Mouse (Mus musculus): ENCODE results near the gene Brf1. TPM values are rescaled to one million over a fixed set of nuclear protein-coding genes. Genes with fewer than 3 reads are reported as not detected.

Gene Brf1
- polyA plus RNA-seq, 1 experiment from 2014 or later = 76.2 TPM

DNA sequence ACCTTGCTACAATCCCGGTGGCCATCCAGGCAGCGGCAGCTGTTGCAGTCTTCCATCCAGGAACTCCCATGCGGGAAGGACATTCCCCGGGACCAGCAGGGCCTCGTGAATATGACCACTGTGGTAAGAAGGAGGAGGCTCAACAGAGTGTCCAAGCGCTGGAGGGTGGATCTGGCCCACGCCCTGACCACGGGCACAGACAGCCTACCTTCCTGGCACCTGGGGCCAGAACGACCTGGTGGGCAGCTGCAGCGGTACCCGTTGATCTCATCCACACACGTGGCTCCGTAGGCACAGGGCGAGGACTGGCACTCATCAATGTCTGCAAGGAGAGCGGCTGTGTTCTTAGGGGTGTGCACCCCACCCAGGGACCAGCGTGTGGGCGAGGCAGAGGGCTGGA, 88.8 kb downstream of the Brf1 start:
- WGBS = 93% methylated on average over 17 of the region's 17 CpGs
- no peak for ATAC-seq (ENCODE audit: low FRiP score, low read depth)
- H3K9me3 ChIP-seq = no peaks in the 10 kb centered on the region; the same call in 1 of the 2 replicates
- peaks cover 47% of the 10 kb centered on the region for H3K36me3 ChIP-seq
- H3K4me3 ChIP-seq = no peak overlapping the region
- no peak overlapping the region for H3K4me2 ChIP-seq (replicated peaks)
- no peak overlapping the region for H3K27ac ChIP-seq (replicated peaks)
- no peaks in the 10 kb centered on the region for H3K27me3 ChIP-seq
- peaks cover 3% of the 10 kb centered on the region; the same call in 1 of the 2 replicates for H3K4me1 ChIP-seq
- H3K9ac ChIP-seq (replicated peaks) = no peak overlapping the region

Small RNA genes lying within 50 kb of the gene (microRNA-seq; reads per million reads assigned to microRNA genes)
- gene Mir6941 = not detected

Other genes starting within 250 kb of the Brf1 start
- 4.7 and 6.7 TPM in 2 replicates for gene Pld4, start 240.0 kb downstream of the Brf1 start, polyA plus RNA-seq (2016; fragmentation: Nextera tagmentation; extraction: Ambion mirVana)
- gene Ahnak2, start 198.0 kb downstream of the Brf1 start, polyA plus RNA-seq (2016; fragmentation: Nextera tagmentation; extraction: Ambion mirVana) = 0.25 and 0.37 TPM in 2 replicates
- gene Clba1, start 191.8 kb downstream of the Brf1 start, polyA plus RNA-seq (2016; fragmentation: Nextera tagmentation; extraction: Ambion mirVana) = 16.7 and 18.5 TPM in 2 replicates
- gene Cdca4, start 171.3 kb downstream of the Brf1 start, polyA plus RNA-seq (2016; fragmentation: Nextera tagmentation; extraction: Ambion mirVana) = 124 and 132 TPM in 2 replicates
- not detected in 2 replicates for gene Gpr132, start 132.5 kb downstream of the Brf1 start, polyA plus RNA-seq (2016; fragmentation: Nextera tagmentation; extraction: Ambion mirVana)
- 5.8 and 7.5 TPM in 2 replicates for gene Jag2, start 70.9 kb downstream of the Brf1 start, polyA plus RNA-seq (2016; fragmentation: Nextera tagmentation; extraction: Ambion mirVana)
- 52.9 and 56.6 TPM in 2 replicates for gene Nudt14, start 58.6 kb downstream of the Brf1 start, polyA plus RNA-seq (2016; fragmentation: Nextera tagmentation; extraction: Ambion mirVana)
- 26.8 and 28.6 TPM in 2 replicates for gene Btbd6, start 24.2 kb downstream of the Brf1 start, polyA plus RNA-seq (2016; fragmentation: Nextera tagmentation; extraction: Ambion mirVana)
- gene Pacs2, start 13.8 kb upstream of the Brf1 start, polyA plus RNA-seq (2016; fragmentation: Nextera tagmentation; extraction: Ambion mirVana) = 27.1 and 29.9 TPM in 2 replicates
- gene Tex22, start 73.8 kb upstream of the Brf1 start, polyA plus RNA-seq (2016; fragmentation: Nextera tagmentation; extraction: Ambion mirVana) = not detected in 2 replicates
- 19.3 and 20.4 TPM in 2 replicates for gene Mta1, start 97.6 kb upstream of the Brf1 start, polyA plus RNA-seq (2016; fragmentation: Nextera tagmentation; extraction: Ambion mirVana)
- 257 and 284 TPM in 2 replicates for gene Crip2, start 139.5 kb upstream of the Brf1 start, polyA plus RNA-seq (2016; fragmentation: Nextera tagmentation; extraction: Ambion mirVana)
- gene Crip1, start 145.6 kb upstream of the Brf1 start, polyA plus RNA-seq (2016; fragmentation: Nextera tagmentation; extraction: Ambion mirVana) = 70.4 and 86.3 TPM in 2 replicates
- gene Tedc1, start 155.7 kb upstream of the Brf1 start, polyA plus RNA-seq (2016; fragmentation: Nextera tagmentation; extraction: Ambion mirVana) = 43.5 and 44.3 TPM in 2 replicates
- 25.1 and 25.3 TPM in 2 replicates for gene Tmem121, start 185.2 kb upstream of the Brf1 start, polyA plus RNA-seq (2016; fragmentation: Nextera tagmentation; extraction: Ambion mirVana)

Measured in midbrain, embryonic 12.5 days (tissue).